In genomic region chr1:154258511-154258910, GRCm38 (mm10) we compare ENCODE assay signal across 20 mouse cellular contexts. TPM values are rescaled to one million over a fixed set of nuclear protein-coding genes. Genes with fewer than 3 reads are reported as not detected.
DNase-seq lines count a peak whose midpoint lies in the region; ATAC-seq and TF ChIP-seq lines count a peak whose summit lies in the region.
"Had no signal": no experiment of that assay in that cellular context is flagged by ENCODE, and none has a peak within 500 bp of the region (broad histone marks: within the 10 kb centered on the region; RNA-seq: fewer than 3 reads in every experiment).

No protein-coding gene starts in this region.

- H3K4me2 ChIP-seq in limb, embryonic 14.5 days (replicated peaks; ENCODE audit: low read depth, low read length, severe bottlenecking): no peak overlapping the region
- H3K4me2 ChIP-seq: hindbrain, embryonic 15.5 days; liver, embryonic 15.5 days had no signal

- no peak for TF ChIP-seq CTCF in embryonic fibroblast, embryonic 13.5 days (IDR thresholded peaks at IDR 0.05; ENCODE audit: borderline replicate concordance, insufficient read depth, low read length)

- 52% methylated on average over 3 of the region's 3 CpGs for WGBS in limb, embryonic 14.5 days
- WGBS in limb, embryonic 10.5 days: 79% methylated on average over 3 of the region's 3 CpGs

- H3K27ac ChIP-seq in limb, embryonic 14.5 days (replicated peaks; ENCODE audit: low read depth, low read length): no peak overlapping the region
- H3K27ac ChIP-seq in limb, embryonic 10.5 days: no peak overlapping the region
- H3K27ac ChIP-seq in embryonic fibroblast, embryonic 13.5 days (ENCODE audit: insufficient read depth, low read length): peak overlapping the region; percentile 55
- H3K27ac ChIP-seq: hindbrain, embryonic 15.5 days; liver, embryonic 15.5 days; midbrain, embryonic 10.5 days had no signal

- no peaks in the 10 kb centered on the region for H3K27me3 ChIP-seq in limb, embryonic 14.5 days (ENCODE audit: control insufficient read depth, insufficient read depth, low read length)
- no peaks in the 10 kb centered on the region for H3K27me3 ChIP-seq in limb, embryonic 10.5 days (ENCODE audit: low read depth, poor library complexity, severe bottlenecking)
- H3K27me3 ChIP-seq: hindbrain, embryonic 15.5 days; liver, embryonic 15.5 days had no signal

- no peaks in the 10 kb centered on the region for H3K36me3 ChIP-seq in limb, embryonic 14.5 days (ENCODE audit: control insufficient read depth, insufficient read depth, low read length)
- H3K36me3 ChIP-seq in limb, embryonic 10.5 days: no peaks in the 10 kb centered on the region
- H3K36me3 ChIP-seq: G1E; hindbrain, embryonic 15.5 days; liver, embryonic 15.5 days; midbrain, embryonic 10.5 days had no signal

- ATAC-seq in limb, embryonic 14.5 days (ENCODE audit: low FRiP score, low read depth): no peak
- peak; percentile 50 for ATAC-seq in megakaryocyte progenitor cell, adult 5-6 weeks (replicated peaks; ENCODE audit: poor library complexity)

- H3K4me3 ChIP-seq in limb, embryonic 14.5 days (replicated peaks; ENCODE audit: low read length): no peak overlapping the region
- H3K4me3 ChIP-seq in limb, embryonic 10.5 days: no peak overlapping the region
- H3K4me3 ChIP-seq in embryonic fibroblast, embryonic 13.5 days (ENCODE audit: insufficient read depth, low read length): no peak overlapping the region
- H3K4me3 ChIP-seq: hindbrain, embryonic 15.5 days; liver, embryonic 15.5 days; midbrain, embryonic 10.5 days had no signal

- peak; percentile 33 to 66 for DNase-seq in frontal cortex, postnatal 36 days (ENCODE audit: low spot score in 2 of 2)
- no peak for DNase-seq in frontal cortex, postnatal 25 days (ENCODE audit: low spot score in 2 of 2)
- peak; percentile 13 for DNase-seq in limb, embryonic 14.5 days (ENCODE audit: low spot score)
- DNase-seq in limb, embryonic 10.5 days (ENCODE audit: low spot score): no peak
- no peak for DNase-seq in c-Kit-positive CD71-positive TER-119-positive erythroid progenitor cells, embryonic 14.5 days (ENCODE audit: low spot score)
- no peak for DNase-seq in thymus, postnatal 0 days (ENCODE audit: low spot score)
- DNase-seq: cerebellum, adult 18-20 months; gastrocnemius, postnatal 25 days; kidney, adult 9 months; layer of hippocampus, postnatal 36 days; retina, postnatal 1 day; thymus, postnatal 14 days had no signal

- no peak overlapping the region for H3K9ac ChIP-seq in limb, embryonic 14.5 days (ENCODE audit: low read depth, low read length, severe bottlenecking)
- H3K9ac ChIP-seq: hindbrain, embryonic 15.5 days; liver, embryonic 15.5 days had no signal

- no peaks in the 10 kb centered on the region for H3K9me3 ChIP-seq in limb, embryonic 14.5 days (ENCODE audit: control insufficient read depth, low read length)
- no peaks in the 10 kb centered on the region for H3K9me3 ChIP-seq in limb, embryonic 10.5 days (replicated peaks)
- H3K9me3 ChIP-seq: hindbrain, embryonic 15.5 days; liver, embryonic 15.5 days; midbrain, embryonic 10.5 days had no signal

- no peaks in the 10 kb centered on the region; the same call in 1 of the 2 replicates for H3K4me1 ChIP-seq in limb, embryonic 14.5 days (ENCODE audit: control insufficient read depth, insufficient read depth, low read length)
- peaks cover 4% of the 10 kb centered on the region; the same call in 1 of the 2 replicates for H3K4me1 ChIP-seq in limb, embryonic 10.5 days
- H3K4me1 ChIP-seq in embryonic fibroblast, embryonic 13.5 days (ENCODE audit: control insufficient read depth, insufficient read depth, low read length): peaks cover 7% of the 10 kb centered on the region; the same call in 1 of the 2 replicates
- H3K4me1 ChIP-seq: hindbrain, embryonic 15.5 days; liver, embryonic 15.5 days; midbrain, embryonic 10.5 days had no signal

- TF ChIP-seq POLR2A in limb, embryonic 14.5 days (IDR thresholded peaks at IDR 0.05; ENCODE audit: borderline replicate concordance, extremely low read depth, insufficient read depth, insufficient read length): no peak
- no peak for TF ChIP-seq POLR2A in embryonic fibroblast, embryonic 13.5 days (IDR thresholded peaks at IDR 0.05; ENCODE audit: low read depth, low read length)

RNA-seq across cellular contexts. Expression of gene Zfp648, which starts 57.5 kb away (rescaled TPM):
- 5.9 and 8.6 TPM in 2 replicates for polyA plus RNA-seq in limb, embryonic 14.5 days (2012; rRNA removed)
- polyA plus RNA-seq in limb, embryonic 14.5 days (2014; fragmentation: Nextera tagmentation; extraction: Ambion mirVana): 1.1 and 1.2 TPM in 2 replicates
- polyA plus RNA-seq in limb, embryonic 10.5 days (2016; fragmentation: Nextera tagmentation; extraction: Ambion mirVana): 0.21 TPM in 1 of 2 replicates, not detected in the other
- not detected in 2 replicates for polyA plus RNA-seq in embryonic fibroblast, embryonic 13.5 days (2011; ENCODE audit: insufficient read length, low read depth, missing spikeins)
- not detected in 2 replicates for total RNA-seq in megakaryocyte progenitor cell, adult 5-6 weeks (2015)
- total RNA-seq in megakaryocyte progenitor cell, adult 5-6 weeks (2017): 0.25 TPM in 1 of 2 replicates, not detected in the other
- 0.87 and 1.5 TPM in 2 replicates for polyA plus RNA-seq in thymus, postnatal 0 days (2015; fragmentation: Nextera tagmentation; extraction: Ambion mirVana)
- total RNA-seq: gastrocnemius, postnatal 25 days had no signal
- polyA plus RNA-seq: C2C12; G1E; heart, embryonic 14.5 days; liver, embryonic 15.5 days; midbrain, embryonic 10.5 days had no signal

Comparison
In these comparisons a context has a peak if more than half of its experiments do, and no peak if none do; other contexts are left out.
1. DNase-seq: peak in frontal cortex, postnatal 36 days (2 of 2) and limb, embryonic 14.5 days (single experiment); none in frontal cortex, postnatal 25 days (0 of 2), limb, embryonic 10.5 days (single experiment), c-Kit-positive CD71-positive TER-119-positive erythroid progenitor cells, embryonic 14.5 days (single experiment) and thymus, postnatal 0 days (single experiment).